Mouse (Mus musculus): ENCODE results near the gene Apobec2. TPM values are rescaled to one million over a fixed set of nuclear protein-coding genes. Genes with fewer than 3 reads are reported as not detected.

Apobec2 gene
- polyA plus RNA-seq (2017; shearing (Covaris generic)), result 10 to 100 TPM; 15.0 to 22.1 TPM

GRCm38 (mm10) chr17:48432158-48432980 lies at the start of gene Apobec2:
TSS of gene Apobec2 (minus strand) at chr17:48432930.

GRCm38 (mm10) chr17:48454688-48455087 lies 22.0 kb upstream of the Apobec2 start, which contains the start of gene Unc5cl:
TSS of gene Unc5cl (plus strand) at chr17:48454901.

GRCm38 (mm10) chr17:48451353-48451675 lies 18.6 kb upstream of the Apobec2 start, which contains the start of gene Tspo2:
TSS of gene Tspo2 (minus strand) at chr17:48451522.

GRCm38 (mm10) chr17:48409380-48410298 lies 23.1 kb downstream of the Apobec2 start, which contains the start of the genes Nfya and Oard1:
TSS of gene Nfya (minus strand) at chr17:48409906.
TSS of gene Oard1 (plus strand) at chr17:48410014.

Other genes starting within 250 kb of the Apobec2 start
- under 1 TPM in 1 of 2 experiments, not detected in 1; 0.07 TPM for gene Trem1, start 200.2 kb downstream of the Apobec2 start, polyA plus RNA-seq (2017; shearing (Covaris generic))
- gene Trem3, start 185.2 kb downstream of the Apobec2 start, polyA plus RNA-seq (2017; shearing (Covaris generic)), result not detected
- 1 to 10 TPM in 1 of 2 experiments, under 1 TPM in 1; 0.97 to 2.1 TPM for gene Treml4, start 168.6 kb downstream of the Apobec2 start, polyA plus RNA-seq (2017; shearing (Covaris generic))
- 10 to 100 TPM; 15.6 to 38.8 TPM for gene Treml2, start 133.4 kb downstream of the Apobec2 start, polyA plus RNA-seq (2017; shearing (Covaris generic))
- gene B430306N03Rik, start 116.8 kb downstream of the Apobec2 start, polyA plus RNA-seq (2017; shearing (Covaris generic)), result 1 to 10 TPM; 3.0 to 4.3 TPM
- under 1 TPM in 1 of 2 experiments, not detected in 1; 0.22 TPM for gene Trem2, start 86.5 kb downstream of the Apobec2 start, polyA plus RNA-seq (2017; shearing (Covaris generic))
- under 1 TPM in 1 of 2 experiments, not detected in 1; 0.42 TPM for gene Treml1, start 73.0 kb downstream of the Apobec2 start, polyA plus RNA-seq (2017; shearing (Covaris generic))
- gene Nfya, start 23.0 kb downstream of the Apobec2 start, polyA plus RNA-seq (2017; shearing (Covaris generic)), result 1 to 10 TPM; 4.5 to 8.6 TPM
- 10 to 100 TPM; 57.9 to 80.4 TPM for gene Oard1, start 22.9 kb downstream of the Apobec2 start, polyA plus RNA-seq (2017; shearing (Covaris generic))
- 1 to 10 TPM in 1 of 2 experiments, under 1 TPM in 1; 0.36 to 2.0 TPM for gene Tspo2, start 18.6 kb upstream of the Apobec2 start, polyA plus RNA-seq (2017; shearing (Covaris generic))
- gene Unc5cl, start 22.0 kb upstream of the Apobec2 start, polyA plus RNA-seq (2017; shearing (Covaris generic)), result 10 to 100 TPM; 37.7 to 43.4 TPM

Measured in activated CD4-positive, CD25-positive, alpha-beta regulatory T cell (primary cell).